Comparison of ENCODE assay signal across 11 mouse cellular contexts in genomic region chr5:139408511-139408910, GRCm38 (mm10). TPM values are rescaled to one million over a fixed set of nuclear protein-coding genes. Genes with fewer than 3 reads are reported as not detected.
DNase-seq lines count a peak whose midpoint lies in the region; ATAC-seq and TF ChIP-seq lines count a peak whose summit lies in the region.
"Had no signal": no experiment of that assay in that cellular context is flagged by ENCODE, and none has a peak within 500 bp of the region (broad histone marks: within the 10 kb centered on the region; RNA-seq: fewer than 3 reads in every experiment).

No protein-coding gene starts in this region.

- peak; percentile 16; the same call in 1 of the 2 replicates for ATAC-seq in lung, postnatal 0 days

- TF ChIP-seq CTCF in lung, postnatal 0 days (IDR thresholded peaks at IDR 0.05), result no peak; the same call in 1 of the 2 replicates

- no peaks in the 10 kb centered on the region for H3K36me3 ChIP-seq in lung, postnatal 0 days (ENCODE audit: insufficient read depth, low read length)

- peak overlapping the region; percentile 33; the same call in 1 of the 2 replicates for H3K27ac ChIP-seq in lung, postnatal 0 days (ENCODE audit: low read length)

- 0 out of 2 replicates have a peak overlapping the region, but pooled peaks have one; percentile 5 for H3K4me2 ChIP-seq in lung, postnatal 0 days (replicated peaks; ENCODE audit: low read depth, low read length)

- TF ChIP-seq EP300 in lung, postnatal 0 days (IDR thresholded peaks at IDR 0.05), result no peak

- H3K9ac ChIP-seq in lung, postnatal 0 days (replicated peaks; ENCODE audit: low read depth), result no peak overlapping the region

- DNase-seq in cerebellum, postnatal 14 days, result peak; percentile 40 to 58
- no peak for DNase-seq in cerebellum, adult 9-11 months
- peak; percentile 84 for DNase-seq in layer of hippocampus, adult 9-11 months
- DNase-seq in layer of hippocampus, adult 8-10 months (ENCODE audit: low spot score in 2 of 2), result no peak
- peak; percentile 95 for DNase-seq in adipocyte (ENCODE audit: low spot score)
- peak; percentile 64 for DNase-seq in lung, postnatal 0 days (ENCODE audit: low spot score)
- DNase-seq in thymus, postnatal 0 days (ENCODE audit: low spot score), result no peak
- no peak for DNase-seq in adrenal gland, postnatal 25 days
- DNase-seq: cerebellum, adult 18-20 months had no signal

- H3K9me3 ChIP-seq in lung, postnatal 0 days (ENCODE audit: low read length), result no peaks in the 10 kb centered on the region

- 65% methylated on average over 7 of the region's 7 CpGs for WGBS in lung, postnatal 0 days

- no peaks in the 10 kb centered on the region for H3K4me1 ChIP-seq in lung, postnatal 0 days (ENCODE audit: insufficient read depth, low read depth, low read length)

- no peaks in the 10 kb centered on the region for H3K27me3 ChIP-seq in lung, postnatal 0 days (replicated peaks; ENCODE audit: insufficient read depth, low read length)

- no peak overlapping the region for H3K4me3 ChIP-seq in lung, postnatal 0 days (ENCODE audit: low read depth, low read length)

RNA-seq across cellular contexts. Expression of gene C130050O18Rik, which starts 3.4 kb away (rescaled TPM):
- total RNA-seq in layer of hippocampus, adult 8-10 months (2022), result 1 to 10 TPM in 2 of 4 experiments, under 1 TPM in 2; 0.54 to 1.2 (median 0.83) TPM
- polyA plus RNA-seq in lung, postnatal 0 days (2015; fragmentation: Nextera tagmentation; extraction: Ambion mirVana), result 2.2 and 3.3 TPM in 2 replicates
- 0.54 and 0.79 TPM in 2 replicates for polyA plus RNA-seq in thymus, postnatal 0 days (2015; fragmentation: Nextera tagmentation; extraction: Ambion mirVana)
- 0.49 and 0.57 TPM in 2 replicates for total RNA-seq in adrenal gland, postnatal 25 days (2021)

RNA-seq across cellular contexts. Expression of gene Gper1, which starts 14.4 kb away (rescaled TPM):
- 1 to 10 TPM; 3.4 to 5.1 (median 4.2) TPM for total RNA-seq in layer of hippocampus, adult 8-10 months (2022)
- polyA plus RNA-seq in lung, postnatal 0 days (2015; fragmentation: Nextera tagmentation; extraction: Ambion mirVana), result 7.1 and 7.2 TPM in 2 replicates
- 5.2 and 6.1 TPM in 2 replicates for polyA plus RNA-seq in thymus, postnatal 0 days (2015; fragmentation: Nextera tagmentation; extraction: Ambion mirVana)
- 3.5 and 4.8 TPM in 2 replicates for total RNA-seq in adrenal gland, postnatal 25 days (2021)

RNA-seq across cellular contexts. Expression of gene Gpr146, which starts 31.0 kb away (rescaled TPM):
- 10 to 100 TPM; 12.2 to 14.8 (median 13.2) TPM for total RNA-seq in layer of hippocampus, adult 8-10 months (2022)
- 22.7 and 28.1 TPM in 2 replicates for polyA plus RNA-seq in lung, postnatal 0 days (2015; fragmentation: Nextera tagmentation; extraction: Ambion mirVana)
- 5.5 and 7.4 TPM in 2 replicates for polyA plus RNA-seq in thymus, postnatal 0 days (2015; fragmentation: Nextera tagmentation; extraction: Ambion mirVana)
- 13.1 and 16.0 TPM in 2 replicates for total RNA-seq in adrenal gland, postnatal 25 days (2021)

RNA-seq across cellular contexts. Expression of gene 3110082I17Rik, which starts 51.8 kb away (rescaled TPM):
- 10 to 100 TPM; 13.7 to 22.1 (median 17.1) TPM for total RNA-seq in layer of hippocampus, adult 8-10 months (2022)
- 16.1 and 17.5 TPM in 2 replicates for polyA plus RNA-seq in lung, postnatal 0 days (2015; fragmentation: Nextera tagmentation; extraction: Ambion mirVana)
- polyA plus RNA-seq in thymus, postnatal 0 days (2015; fragmentation: Nextera tagmentation; extraction: Ambion mirVana), result 19.6 and 19.9 TPM in 2 replicates
- 9.8 and 15.8 TPM in 2 replicates for total RNA-seq in adrenal gland, postnatal 25 days (2021)

RNA-seq across cellular contexts. Expression of gene Cyp2w1, which starts 56.1 kb away (rescaled TPM):
- total RNA-seq in layer of hippocampus, adult 8-10 months (2022), result not detected
- polyA plus RNA-seq in lung, postnatal 0 days (2015; fragmentation: Nextera tagmentation; extraction: Ambion mirVana), result not detected in 2 replicates
- not detected in 2 replicates for polyA plus RNA-seq in thymus, postnatal 0 days (2015; fragmentation: Nextera tagmentation; extraction: Ambion mirVana)
- total RNA-seq in adrenal gland, postnatal 25 days (2021), result not detected in 2 replicates
- total RNA-seq: left cerebral cortex, postnatal 25 days had no signal
- polyA plus RNA-seq: C2C12 had no signal

Comparison
In these comparisons a context has a peak if more than half of its experiments do, and no peak if none do; other contexts are left out.
1. DNase-seq: peak in cerebellum, postnatal 14 days (2 of 2), layer of hippocampus, adult 9-11 months (single experiment), adipocyte (single experiment) and lung, postnatal 0 days (single experiment); none in cerebellum, adult 9-11 months (single experiment), layer of hippocampus, adult 8-10 months (0 of 2), thymus, postnatal 0 days (single experiment) and adrenal gland, postnatal 25 days (single experiment).